Mouse (Mus musculus): ENCODE measurements around the gene Ttf1. TPM values are rescaled to one million over a fixed set of nuclear protein-coding genes. Genes with fewer than 3 reads are reported as not detected.
"Not testable (repeated sequence)": the region's sequence is repeated elsewhere in the genome, so short reads cannot be mapped to it uniquely, and the experiment has no call there.

Gene Ttf1
- polyA plus RNA-seq, 1 experiment: 18.1 TPM

GRCm38 (mm10) chr2:29075331-29076070 lies 15.4 kb downstream of the Ttf1 start:
- no peaks in the 10 kb centered on the region for H3K4me1 ChIP-seq (ENCODE audit: control insufficient read depth, insufficient read depth, low read length)
- TF ChIP-seq POLR2A (IDR thresholded peaks at IDR 0.05; ENCODE audit: borderline replicate concordance, control insufficient read depth, low read depth, low read length): no peak
- TF ChIP-seq CTCF (IDR thresholded peaks at IDR 0.05; ENCODE audit: control insufficient read depth, insufficient read depth, low read length): no peak
- 89% methylated on average over 11 of the region's 11 CpGs for WGBS
- no peak overlapping the region for H3K27ac ChIP-seq (ENCODE audit: control insufficient read depth, insufficient read depth, low read depth, low read length, poor library complexity)
- H3K4me3 ChIP-seq (replicated peaks; ENCODE audit: control insufficient read depth, low read depth, low read length): no peak overlapping the region

GRCm38 (mm10) chr2:29076226-29076625 lies 16.2 kb downstream of the Ttf1 start:
- TF ChIP-seq CTCF (IDR thresholded peaks at IDR 0.05; ENCODE audit: control insufficient read depth, insufficient read depth, low read length) (no peak), POLR2A (IDR thresholded peaks at IDR 0.05; ENCODE audit: borderline replicate concordance, control insufficient read depth, low read depth, low read length) (no peak)
- 80% methylated on average over 2 of the region's 2 CpGs for WGBS
- Histone ChIP-seq H3K4me1 (ENCODE audit: control insufficient read depth, insufficient read depth, low read length) (no peaks in the 10 kb centered on the region), H3K27ac (ENCODE audit: control insufficient read depth, insufficient read depth, low read depth, low read length, poor library complexity) (no peak overlapping the region), H3K4me3 (replicated peaks; ENCODE audit: control insufficient read depth, low read depth, low read length) (no peak overlapping the region)

GRCm38 (mm10) chr2:29081965-29082364 lies 21.9 kb downstream of the Ttf1 start:
- no peak for TF ChIP-seq POLR2A (IDR thresholded peaks at IDR 0.05; ENCODE audit: borderline replicate concordance, control insufficient read depth, low read depth, low read length)
- no peak for TF ChIP-seq CTCF (IDR thresholded peaks at IDR 0.05; ENCODE audit: control insufficient read depth, insufficient read depth, low read length)
- Histone ChIP-seq H3K27ac (ENCODE audit: control insufficient read depth, insufficient read depth, low read depth, low read length, poor library complexity) (no peak overlapping the region), H3K4me1 (ENCODE audit: control insufficient read depth, insufficient read depth, low read length) (no peaks in the 10 kb centered on the region; the same call in 1 of the 2 replicates), H3K4me3 (replicated peaks; ENCODE audit: control insufficient read depth, low read depth, low read length) (no peak overlapping the region)
- 63% methylated on average over 3 of the region's 3 CpGs for WGBS

- WGBS: 94% methylated on average over 7 of the region's 7 CpGs
- Histone ChIP-seq H3K4me1 (ENCODE audit: control insufficient read depth, insufficient read depth, low read length) (no peaks in the 10 kb centered on the region; the same call in 1 of the 2 replicates), H3K4me3 (replicated peaks; ENCODE audit: control insufficient read depth, low read depth, low read length) (no peak overlapping the region), H3K27ac (ENCODE audit: control insufficient read depth, insufficient read depth, low read depth, low read length, poor library complexity) (no peak overlapping the region)
- TF ChIP-seq CTCF (IDR thresholded peaks at IDR 0.05; ENCODE audit: control insufficient read depth, insufficient read depth, low read length) (no peak), POLR2A (IDR thresholded peaks at IDR 0.05; ENCODE audit: borderline replicate concordance, control insufficient read depth, low read depth, low read length) (no peak)
These were observed 26.0 kb downstream of the Ttf1 start for GRCm38 (mm10) chr2:29086026-29086425.

GRCm38 (mm10) chr2:29089276-29089675 lies 29.2 kb downstream of the Ttf1 start:
- 72% methylated on average over 6 of the region's 6 CpGs for WGBS
- not testable (repeated sequence) for H3K27ac ChIP-seq (ENCODE audit: control insufficient read depth, insufficient read depth, low read depth, low read length, poor library complexity); H3K4me3 ChIP-seq (replicated peaks; ENCODE audit: control insufficient read depth, low read depth, low read length); H3K4me1 ChIP-seq (ENCODE audit: control insufficient read depth, insufficient read depth, low read length)

GRCm38 (mm10) chr2:29095674-29096073 lies 35.6 kb downstream of the Ttf1 start:
- 82% methylated on average over 8 of the region's 8 CpGs for WGBS
- Histone ChIP-seq H3K4me3 (replicated peaks; ENCODE audit: control insufficient read depth, low read depth, low read length) (no peak overlapping the region), H3K27ac (ENCODE audit: control insufficient read depth, insufficient read depth, low read depth, low read length, poor library complexity) (no peak overlapping the region), H3K4me1 (ENCODE audit: control insufficient read depth, insufficient read depth, low read length) (no peaks in the 10 kb centered on the region)
- TF ChIP-seq CTCF (IDR thresholded peaks at IDR 0.05; ENCODE audit: control insufficient read depth, insufficient read depth, low read length): no peak
- TF ChIP-seq POLR2A (IDR thresholded peaks at IDR 0.05; ENCODE audit: borderline replicate concordance, control insufficient read depth, low read depth, low read length): no peak

- no peak overlapping the region for H3K27ac ChIP-seq (ENCODE audit: control insufficient read depth, insufficient read depth, low read depth, low read length, poor library complexity)
- no peak overlapping the region for H3K4me3 ChIP-seq (replicated peaks; ENCODE audit: control insufficient read depth, low read depth, low read length)
- TF ChIP-seq POLR2A (IDR thresholded peaks at IDR 0.05; ENCODE audit: borderline replicate concordance, control insufficient read depth, low read depth, low read length): no peak
- no peak for TF ChIP-seq CTCF (IDR thresholded peaks at IDR 0.05; ENCODE audit: control insufficient read depth, insufficient read depth, low read length)
- WGBS: 69% methylated on average over 4 of the region's 4 CpGs
- no peaks in the 10 kb centered on the region for H3K4me1 ChIP-seq (ENCODE audit: control insufficient read depth, insufficient read depth, low read length)
These were observed 36.7 kb downstream of the Ttf1 start for GRCm38 (mm10) chr2:29096751-29097150.

GRCm38 (mm10) chr2:29097465-29097864 lies 37.4 kb downstream of the Ttf1 start:
- TF ChIP-seq CTCF (IDR thresholded peaks at IDR 0.05; ENCODE audit: control insufficient read depth, insufficient read depth, low read length): no peak
- no peak for TF ChIP-seq POLR2A (IDR thresholded peaks at IDR 0.05; ENCODE audit: borderline replicate concordance, control insufficient read depth, low read depth, low read length)
- no peak overlapping the region for H3K4me3 ChIP-seq (replicated peaks; ENCODE audit: control insufficient read depth, low read depth, low read length)
- H3K27ac ChIP-seq (ENCODE audit: control insufficient read depth, insufficient read depth, low read depth, low read length, poor library complexity): no peak overlapping the region
- 80% methylated on average over 3 of the region's 3 CpGs for WGBS
- H3K4me1 ChIP-seq (ENCODE audit: control insufficient read depth, insufficient read depth, low read length): no peaks in the 10 kb centered on the region

GRCm38 (mm10) chr2:29097955-29098354 lies 37.9 kb downstream of the Ttf1 start:
- not testable (repeated sequence) for H3K4me3 ChIP-seq (replicated peaks; ENCODE audit: control insufficient read depth, low read depth, low read length); H3K4me1 ChIP-seq (ENCODE audit: control insufficient read depth, insufficient read depth, low read length); H3K27ac ChIP-seq (ENCODE audit: control insufficient read depth, insufficient read depth, low read depth, low read length, poor library complexity)
- WGBS: 87% methylated on average over 5 of the region's 5 CpGs
